Mouse (Mus musculus) gastrocnemius, postnatal 25 days (tissue): Measurements from ENCODE around the gene Tceanc2. TPM values are rescaled to one million over a fixed set of nuclear protein-coding genes. Genes with fewer than 3 reads are reported as not detected.
A peak's percentile ranks its signal among the peaks of the same experiment; 100 is the strongest.

Experiments used
- DNase-seq: peaks from one replicate; pipeline ENCODE4 v3.0.0; 2022
- long read RNA-seq, 2 experiments: library from polyadenylated mRNA; stranded (forward); transcript quantifications; one replicate each; pipeline ENCODE4 v2.0.0; 2021
- total RNA-seq, 2 experiments: library from RNA; stranded (reverse); gene quantifications; 1 replicate in 1 of 2; 2 replicates in 1 of 2; pipeline ENCODE4 v1.2.3; 2021

Tceanc2 gene
- total RNA-seq: 10 to 100 TPM; 11.7 to 13.2 TPM
- long read RNA-seq, experiment 1, full-length matches to known transcripts: 4 of 6 reads
- long read RNA-seq, experiment 1, partial matches to known transcripts: 0 of 6 reads
- long read RNA-seq, experiment 1, other reads (novel, unspliced or antisense): 2 of 6 reads
- long read RNA-seq, experiment 2, full-length matches to known transcripts: 2 of 2 reads
- long read RNA-seq, experiment 2, partial matches to known transcripts: 0 of 2 reads
- long read RNA-seq, experiment 2, other reads (novel, unspliced or antisense): 0 of 2 reads

DNA sequence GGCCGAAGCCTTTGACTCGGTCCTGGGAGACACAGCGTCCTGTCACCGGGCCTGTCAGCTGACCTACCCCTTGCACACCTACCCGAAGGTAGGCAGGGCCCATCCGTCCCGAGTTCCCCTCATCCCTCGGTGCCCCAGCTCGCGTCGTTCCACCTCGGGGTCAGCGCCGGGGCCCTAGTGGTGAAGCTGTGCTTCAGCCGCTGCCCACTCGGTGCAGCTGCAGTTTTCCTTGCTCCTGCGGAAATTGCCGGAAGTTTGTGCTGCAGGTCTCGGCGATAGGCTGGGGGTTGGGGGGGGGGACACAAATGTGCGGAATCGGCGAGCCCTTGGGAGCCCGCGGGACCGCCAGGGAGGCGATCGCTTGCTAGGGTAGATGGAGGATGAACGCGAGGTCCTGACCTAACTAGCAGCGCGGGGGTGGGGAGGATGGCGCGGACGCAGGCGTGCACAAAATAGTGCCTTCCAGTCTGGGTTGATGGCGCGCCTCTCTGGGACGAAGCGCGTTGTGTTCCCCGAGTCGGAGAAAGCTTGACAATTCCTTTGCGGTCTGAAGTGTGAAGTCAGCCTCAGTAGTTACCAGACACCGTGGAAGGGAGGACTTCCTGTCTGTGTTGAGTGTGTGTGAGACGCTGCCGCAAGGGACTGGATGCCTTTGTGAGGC is at the start of gene Tceanc2:
Gene Tceanc2, minus strand, starts transcription at position 287 of the 661 bp plus-strand sequence.
- peak; percentile 39 for DNase-seq

DNA sequence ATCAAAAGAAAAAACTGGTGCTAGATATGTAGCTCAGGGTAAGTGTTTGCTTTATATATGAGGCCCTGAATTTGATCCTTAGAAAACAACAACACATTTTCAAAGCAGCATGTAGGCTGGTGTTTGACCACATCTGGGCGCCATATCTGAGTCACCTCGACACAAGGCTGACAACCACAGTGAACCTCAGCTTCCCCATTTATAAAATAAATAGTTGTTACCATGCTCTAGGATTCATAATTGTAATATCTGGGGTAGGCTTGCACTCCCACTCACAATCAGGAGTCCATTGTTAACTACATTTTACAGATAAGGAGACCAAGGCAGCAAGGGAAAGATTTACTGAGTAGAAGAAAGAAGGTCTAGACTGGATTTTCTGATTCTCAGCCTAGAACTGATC is 47.4 kb upstream of the Tceanc2 start:
- no peak for DNase-seq

DNA sequence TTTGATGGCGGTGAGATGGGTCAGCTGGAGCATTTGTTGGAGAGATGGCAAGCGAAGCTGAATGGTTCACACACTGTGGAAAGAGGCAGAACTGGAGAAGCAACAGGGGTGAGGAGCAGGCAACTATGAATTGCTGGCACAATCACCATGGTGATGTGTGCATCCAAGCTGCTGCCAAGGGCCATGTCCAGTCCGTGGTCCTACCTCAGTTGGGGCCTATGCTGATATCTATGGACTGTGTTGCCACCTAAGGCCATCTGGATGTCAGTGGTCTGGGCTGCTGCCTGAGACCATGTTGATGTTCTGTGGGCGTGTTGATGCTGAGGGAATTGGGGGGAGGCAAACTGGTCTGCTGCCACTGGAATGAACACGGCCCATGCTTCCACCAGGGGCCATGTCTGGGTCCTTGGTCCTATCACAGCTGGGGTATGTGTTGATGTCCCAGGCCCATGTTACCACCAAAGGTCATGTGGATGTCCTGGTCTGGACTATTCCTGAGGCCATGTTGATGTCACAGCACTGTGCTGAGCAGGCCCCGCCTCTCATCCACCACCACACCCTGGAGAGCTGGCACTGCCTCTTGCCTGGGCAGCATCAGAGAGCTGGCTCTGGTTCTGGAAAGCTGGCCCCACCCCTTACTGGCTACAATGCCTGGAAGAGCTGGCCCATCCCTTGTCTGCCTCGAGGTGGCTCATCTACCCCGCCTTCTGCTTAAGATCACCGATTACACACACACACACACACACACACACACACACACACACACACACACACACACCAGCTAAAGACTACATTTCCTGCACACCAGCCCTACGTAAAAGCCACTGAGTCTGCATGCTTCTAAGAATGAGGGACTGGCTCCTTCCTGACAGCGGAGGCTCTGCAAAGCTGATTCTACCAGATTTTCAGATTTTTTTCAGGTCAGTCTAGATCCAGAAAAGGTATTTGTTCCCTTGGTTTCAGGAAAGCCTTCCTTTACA is 44.6 kb upstream of the Tceanc2 start:
- peak; percentile 61 for DNase-seq

- no peak for DNase-seq
Observed at GRCm38 (mm10) chr4:107221524-107221923, 42.6 kb upstream of the Tceanc2 start.

DNA sequence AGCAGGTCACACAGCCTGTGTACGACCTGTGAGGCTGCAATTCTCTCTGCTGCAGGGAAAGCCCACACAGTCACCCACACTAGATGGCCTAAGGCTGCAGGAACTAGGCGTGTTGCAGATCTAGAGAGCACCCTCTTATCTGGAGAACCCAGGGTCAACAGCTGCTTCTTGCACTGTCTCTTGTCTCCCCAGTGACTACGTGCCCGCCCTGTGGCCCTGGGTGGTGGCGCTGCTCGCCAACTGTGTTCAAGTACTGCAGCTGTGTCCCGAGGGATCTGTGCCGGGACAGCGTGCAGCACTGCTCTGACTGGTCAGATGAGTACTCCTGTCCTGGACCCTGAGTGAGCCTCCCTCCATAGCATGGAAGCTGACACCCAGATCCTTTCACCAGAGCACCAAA is 38.7 kb upstream of the Tceanc2 start:
- no peak for DNase-seq

DNA sequence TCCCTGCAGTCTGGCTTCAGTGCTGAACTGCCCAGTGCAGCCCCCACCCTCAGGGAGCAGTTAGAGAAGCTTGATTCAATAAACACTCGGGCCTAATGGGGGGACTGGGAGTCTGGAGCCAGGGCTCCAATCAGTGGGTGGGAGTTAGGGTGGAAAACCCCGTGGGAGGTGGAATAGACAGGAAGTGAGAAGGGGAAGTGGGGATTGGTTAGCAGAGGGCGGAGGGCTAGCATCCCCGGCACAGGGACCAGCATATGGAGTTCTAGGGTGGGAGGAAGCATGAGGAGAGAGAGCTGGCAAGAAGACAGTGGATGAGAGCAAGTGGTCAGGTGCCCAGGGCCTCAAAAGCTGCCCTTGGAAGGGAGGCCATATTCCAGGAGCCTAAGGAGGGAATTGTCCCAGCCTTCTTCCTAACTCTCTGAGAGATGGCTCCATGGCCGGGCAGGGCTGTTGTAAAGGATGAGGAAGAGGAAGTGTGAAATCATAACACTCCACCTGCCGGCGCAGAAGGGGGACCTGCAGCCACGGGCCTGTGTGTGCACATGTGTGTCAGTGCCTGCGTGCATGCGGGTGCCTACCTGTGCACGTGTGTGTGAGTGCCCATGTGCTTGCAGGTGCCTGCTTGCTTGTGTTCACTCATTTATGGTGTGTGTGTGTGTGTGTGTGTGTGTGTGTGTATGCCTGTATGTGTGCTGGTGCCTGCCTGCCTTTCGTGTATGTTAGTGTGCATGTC is 34.5 kb upstream of the Tceanc2 start:
- no peak for DNase-seq

GRCm38 (mm10) chr4:107211936-107212335 is 33.0 kb upstream of the Tceanc2 start:
- no peak for DNase-seq

DNA sequence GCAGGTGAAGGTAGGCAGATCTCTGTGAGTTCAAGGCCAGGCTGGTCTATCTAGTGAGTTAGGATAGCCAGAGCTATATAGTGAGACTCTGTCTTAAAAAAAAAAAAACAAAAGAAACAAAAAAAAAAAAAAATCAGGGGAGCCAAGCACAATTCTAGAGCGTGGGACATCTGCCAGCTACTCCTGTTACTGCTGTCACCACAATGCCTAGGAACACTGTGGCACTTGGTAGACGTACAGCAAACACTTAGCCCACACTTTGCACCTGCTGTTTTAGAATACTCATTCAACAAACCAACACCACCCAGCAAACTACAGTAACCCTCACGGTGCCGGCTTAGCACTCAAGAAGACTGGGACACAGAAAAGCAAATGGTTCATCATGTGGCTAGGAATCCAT is 32.5 kb upstream of the Tceanc2 start:
- no peak for DNase-seq

DNA sequence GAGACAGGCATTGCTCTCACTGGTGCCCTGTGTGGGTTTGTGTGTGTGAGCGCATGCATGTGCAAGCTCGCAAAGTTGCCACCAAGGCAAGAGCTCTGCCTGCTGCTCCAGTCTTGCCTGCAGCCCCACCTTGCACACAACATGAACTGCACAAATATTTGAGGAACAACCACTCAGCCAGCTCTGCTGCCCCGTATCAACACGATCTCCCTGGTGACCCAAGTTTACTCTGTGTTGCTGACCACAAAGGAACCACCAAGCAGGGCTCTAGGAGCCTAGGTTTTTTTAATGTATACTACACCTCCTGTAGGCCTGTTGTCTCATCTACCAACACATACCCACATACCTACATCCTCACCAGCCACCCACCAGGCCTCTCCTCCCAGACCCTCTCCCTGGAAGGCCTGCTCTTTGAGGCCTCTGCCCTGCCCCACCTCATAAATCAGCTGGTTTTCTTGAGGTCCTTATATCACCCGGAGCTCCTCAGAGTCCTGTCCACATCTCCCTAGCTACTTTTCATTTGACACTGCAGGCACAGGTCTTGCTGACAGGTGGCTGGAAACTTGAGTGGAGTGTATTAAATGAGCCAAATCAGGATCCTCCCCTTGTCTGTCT is 31.7 kb upstream of the Tceanc2 start:
- no peak for DNase-seq

GRCm38 (mm10) chr4:107208880-107209279 is 30.0 kb upstream of the Tceanc2 start, which contains the start of gene Ldlrad1:
Gene Ldlrad1 (plus strand): TSS chr4:107209180.
- no peak for DNase-seq

GRCm38 (mm10) chr4:107207016-107207415 is 28.1 kb upstream of the Tceanc2 start:
- DNase-seq: no peak

DNA sequence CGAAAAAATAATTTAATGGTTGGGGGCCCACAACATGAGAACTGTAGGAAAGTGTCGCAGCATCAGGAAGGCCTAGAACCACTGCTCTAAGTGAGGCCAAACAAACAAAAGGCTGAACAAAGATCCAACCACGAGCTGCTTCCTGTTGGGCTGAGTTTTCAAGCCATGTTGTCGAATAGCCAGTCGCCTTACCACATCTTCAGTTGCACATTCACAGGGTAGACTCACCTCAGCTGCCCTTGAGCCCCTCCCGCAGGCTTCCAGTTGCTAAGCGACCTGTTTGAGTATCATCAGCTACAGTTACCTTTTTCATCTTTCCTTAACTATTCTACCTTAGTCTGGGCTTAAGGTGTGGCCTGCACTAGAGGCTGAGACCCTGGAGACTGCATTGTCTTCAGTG is 24.1 kb upstream of the Tceanc2 start:
- DNase-seq: no peak

DNA sequence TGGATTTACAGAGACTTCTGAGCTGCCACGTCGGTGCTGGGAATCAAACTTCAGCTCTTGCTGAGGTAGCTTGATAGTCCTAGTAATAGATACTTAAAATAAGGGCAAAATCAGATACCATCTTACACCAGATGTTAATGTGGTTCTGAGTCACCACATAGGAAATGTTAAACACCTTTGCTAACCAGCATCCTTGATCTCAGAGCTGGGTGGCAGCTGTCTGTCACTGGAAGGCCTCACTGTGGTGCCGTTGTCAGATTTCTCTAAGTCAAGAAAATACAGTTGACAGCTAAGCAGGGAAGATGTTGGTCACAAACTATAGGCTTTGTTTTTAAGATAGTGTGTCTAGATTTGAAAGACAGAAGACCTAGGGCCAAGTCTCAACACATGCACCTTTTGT is 22.9 kb upstream of the Tceanc2 start:
- DNase-seq: no peak

- DNase-seq: no peak
Observed at GRCm38 (mm10) chr4:107198072-107198471, 19.2 kb upstream of the Tceanc2 start.

DNA sequence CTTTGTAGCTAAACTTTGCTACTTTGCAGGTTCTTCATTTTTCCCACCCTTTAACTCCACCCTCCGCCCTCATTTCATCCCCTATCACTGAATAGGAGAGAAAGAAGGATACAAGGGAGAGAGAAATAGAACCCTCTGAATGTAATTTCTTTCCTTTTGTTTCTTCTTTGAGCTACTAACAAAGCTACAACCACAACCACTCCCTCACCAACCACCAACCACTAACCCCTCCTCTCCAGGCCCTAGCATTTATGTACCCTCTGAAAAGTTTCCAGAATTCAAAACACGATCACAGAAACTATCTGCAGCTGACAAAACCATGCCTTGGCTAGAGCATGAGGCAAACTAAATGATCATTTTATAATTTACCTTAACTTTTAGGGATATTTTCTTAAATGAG is 17.5 kb upstream of the Tceanc2 start:
- no peak for DNase-seq

GRCm38 (mm10) chr4:107193841-107194240 is 14.9 kb upstream of the Tceanc2 start:
- DNase-seq: no peak

- DNase-seq: no peak
Observed at GRCm38 (mm10) chr4:107185703-107186102, 6.8 kb upstream of the Tceanc2 start.

- DNase-seq: no peak
Observed at GRCm38 (mm10) chr4:107183203-107183602, 4.3 kb upstream of the Tceanc2 start.

DNA sequence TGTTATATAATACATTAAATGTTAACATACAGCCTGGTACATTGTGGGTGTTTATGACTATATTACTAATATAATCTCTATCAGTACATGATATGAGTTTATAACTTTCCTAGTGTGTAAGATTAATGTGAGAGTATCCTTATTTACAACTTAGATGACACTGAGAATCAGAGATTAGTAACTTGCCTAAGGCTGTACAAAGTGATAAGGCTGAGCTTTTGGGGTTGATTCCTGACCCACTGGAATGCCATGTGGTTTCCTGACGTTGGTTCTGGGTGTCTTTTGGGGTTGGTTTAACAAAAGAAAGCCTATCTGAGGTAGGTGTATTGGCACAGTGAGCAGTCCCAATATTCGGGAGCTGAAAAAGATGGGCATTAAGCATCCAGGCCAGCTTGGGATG is 3.9 kb upstream of the Tceanc2 start:
- DNase-seq: no peak

DNA sequence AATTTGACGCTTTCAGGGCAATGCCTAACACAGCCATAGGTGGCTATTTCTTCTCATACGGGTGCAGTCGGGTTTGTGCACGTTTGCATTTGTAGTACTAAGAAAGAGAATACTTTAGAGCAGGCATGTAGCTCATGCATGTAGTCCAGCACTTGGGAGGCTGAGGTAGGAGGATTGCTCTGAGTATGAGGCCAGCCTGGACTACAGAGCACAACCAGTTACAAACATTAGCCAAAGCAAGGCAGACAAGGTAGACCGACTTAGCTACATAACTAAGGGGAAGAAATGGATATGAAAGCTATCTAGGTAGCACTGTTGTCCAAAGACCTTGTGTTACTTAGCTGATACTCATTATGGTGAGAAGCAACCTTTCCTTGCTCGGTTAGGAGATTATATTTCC is 3.0 kb upstream of the Tceanc2 start:
- no peak for DNase-seq

DNA sequence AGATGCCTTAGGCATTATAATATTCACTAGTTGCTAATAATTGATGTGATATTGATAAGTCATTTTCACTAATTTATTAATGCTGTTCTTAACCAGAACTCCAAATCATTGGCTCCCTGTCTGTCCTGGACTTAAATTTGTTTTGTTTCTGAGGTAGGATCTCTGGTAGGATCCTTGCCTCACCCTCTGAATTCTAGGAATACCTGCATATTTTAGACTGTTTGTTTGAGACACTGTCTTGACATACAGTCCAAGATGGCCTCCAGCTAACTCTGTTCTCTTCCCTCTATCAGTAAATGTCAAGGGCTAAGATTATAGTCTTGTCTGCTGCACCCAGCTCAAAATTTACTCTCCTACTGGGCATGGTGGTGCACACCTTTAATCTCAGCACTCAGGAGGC is 1.8 kb upstream of the Tceanc2 start:
- no peak for DNase-seq

GRCm38 (mm10) chr4:107179561-107179960 is 645 bp upstream of the Tceanc2 start:
- DNase-seq: no peak
